ENCODE assay signal across 8 mouse cellular contexts in genomic region chrX:134723762-134724161, GRCm38 (mm10). TPM values are rescaled to one million over a fixed set of nuclear protein-coding genes. Genes with fewer than 3 reads are reported as not detected.
DNase-seq lines count a peak whose midpoint lies in the region; ATAC-seq lines count a peak whose summit lies in the region.
"Not testable (repeated sequence)": the region's sequence is repeated elsewhere in the genome, so short reads cannot be mapped to it uniquely, and the experiment has no call there.
"Had no signal": no experiment of that assay in that cellular context is flagged by ENCODE, and none has a peak within 500 bp of the region (broad histone marks: within the 10 kb centered on the region; RNA-seq: fewer than 3 reads in every experiment).

No protein-coding gene starts in this region.

- not testable (repeated sequence) for H3K4me3 ChIP-seq in intestine, embryonic 15.5 days (replicated peaks); limb, embryonic 11.5 days (ENCODE audit: low read depth, low read length); neural tube, embryonic 11.5 days (ENCODE audit: low read depth, low read length)

- H3K4me2 ChIP-seq in intestine, embryonic 15.5 days (replicated peaks); limb, embryonic 11.5 days (ENCODE audit: low read depth, severe bottlenecking); neural tube, embryonic 11.5 days (ENCODE audit: low read depth): not testable (repeated sequence)

- H3K27ac ChIP-seq in intestine, embryonic 15.5 days; limb, embryonic 11.5 days (replicated peaks; ENCODE audit: low read depth, low read length); neural tube, embryonic 11.5 days (ENCODE audit: low read depth, low read length): not testable (repeated sequence)

- 32% methylated on average over 2 of the region's 2 CpGs for WGBS in intestine, embryonic 15.5 days
- 42% methylated on average over 1 of the region's 2 CpGs for WGBS in limb, embryonic 11.5 days
- 33% methylated on average over 1 of the region's 2 CpGs for WGBS in neural tube, embryonic 11.5 days

- ATAC-seq in granulocyte monocyte progenitor cell, adult 5-6 weeks (replicated peaks; ENCODE audit: poor library complexity, severe bottlenecking), result peak; percentile 53; the same call in 1 of the 2 replicates
- ATAC-seq in intestine, embryonic 15.5 days, result peak; percentile 47; the same call in 1 of the 2 replicates
- peak; percentile 75 for ATAC-seq in limb, embryonic 11.5 days (ENCODE audit: insufficient number of reproducible peaks, low FRiP score, low TSS enrichment, low read depth)
- peak; percentile 29; the same call in 1 of the 2 replicates for ATAC-seq in megakaryocyte progenitor cell, adult 5-6 weeks (replicated peaks; ENCODE audit: poor library complexity)
- ATAC-seq in neural tube, embryonic 11.5 days (ENCODE audit: insufficient read depth, low FRiP score, low TSS enrichment), result peak; percentile 27; the same call in 1 of the 2 replicates

- DNase-seq in ES-CJ7 (ENCODE audit: low read depth, low spot score), result peak; percentile 44
- DNase-seq in embryo, embryonic 9.5 days (ENCODE audit: extremely low spot score), result peak; percentile 7
- DNase-seq in limb, embryonic 11.5 days (ENCODE audit: low spot score); neural tube, embryonic 11.5 days (ENCODE audit: low spot score): not testable (repeated sequence)

- not testable (repeated sequence) for H3K36me3 ChIP-seq in intestine, embryonic 15.5 days; limb, embryonic 11.5 days (ENCODE audit: control insufficient read depth, insufficient read depth, low read length); neural tube, embryonic 11.5 days (ENCODE audit: control insufficient read depth, insufficient read depth, low read length)

- H3K4me1 ChIP-seq in intestine, embryonic 15.5 days (replicated peaks); limb, embryonic 11.5 days (ENCODE audit: control insufficient read depth, insufficient read depth, low read length); neural tube, embryonic 11.5 days (ENCODE audit: control insufficient read depth, insufficient read depth, low read length): not testable (repeated sequence)

- H3K9me3 ChIP-seq in intestine, embryonic 15.5 days; limb, embryonic 11.5 days (ENCODE audit: control insufficient read depth, low read length); neural tube, embryonic 11.5 days (ENCODE audit: control insufficient read depth, low read length): not testable (repeated sequence)

- H3K9ac ChIP-seq in intestine, embryonic 15.5 days; limb, embryonic 11.5 days (ENCODE audit: low read length); neural tube, embryonic 11.5 days (ENCODE audit: low read length): not testable (repeated sequence)

- H3K27me3 ChIP-seq in intestine, embryonic 15.5 days (replicated peaks); limb, embryonic 11.5 days (ENCODE audit: control insufficient read depth, insufficient read depth, low read length); neural tube, embryonic 11.5 days (ENCODE audit: control insufficient read depth, insufficient read depth, low read length): not testable (repeated sequence)

RNA-seq across cellular contexts. Expression of gene Armcx1, which starts 6.0 kb away (rescaled TPM):
- total RNA-seq in granulocyte monocyte progenitor cell, adult 5-6 weeks (2014; fragmentation: Nextera tagmentation), result 5.3 and 10.4 TPM in 2 replicates
- 4.8 and 11.5 TPM in 2 replicates for total RNA-seq in granulocyte monocyte progenitor cell, adult 5-6 weeks (2017)
- polyA plus RNA-seq in intestine, embryonic 15.5 days (2015; fragmentation: Nextera tagmentation; extraction: Ambion mirVana), result 40.9 and 46.1 TPM in 2 replicates
- polyA plus RNA-seq in limb, embryonic 11.5 days (2014; fragmentation: Nextera tagmentation; extraction: Ambion mirVana), result 44.3 and 47.1 TPM in 2 replicates
- 3.9 and 8.1 TPM in 2 replicates for total RNA-seq in megakaryocyte progenitor cell, adult 5-6 weeks (2015)
- total RNA-seq in megakaryocyte progenitor cell, adult 5-6 weeks (2017), result 6.4 and 9.7 TPM in 2 replicates
- 54.5 and 54.6 TPM in 2 replicates for polyA plus RNA-seq in neural tube, embryonic 11.5 days (2014; fragmentation: Nextera tagmentation; extraction: Ambion mirVana)
- polyA plus RNA-seq: erythroblast, embryonic 14.5 days had no signal

RNA-seq across cellular contexts. Expression of gene Armcx6, which starts 27.5 kb away (rescaled TPM):
- total RNA-seq in granulocyte monocyte progenitor cell, adult 5-6 weeks (2014; fragmentation: Nextera tagmentation), result 1.4 and 5.2 TPM in 2 replicates
- total RNA-seq in granulocyte monocyte progenitor cell, adult 5-6 weeks (2017), result 2.8 and 4.5 TPM in 2 replicates
- 17.4 and 19.1 TPM in 2 replicates for polyA plus RNA-seq in intestine, embryonic 15.5 days (2015; fragmentation: Nextera tagmentation; extraction: Ambion mirVana)
- 21.6 and 25.9 TPM in 2 replicates for polyA plus RNA-seq in limb, embryonic 11.5 days (2014; fragmentation: Nextera tagmentation; extraction: Ambion mirVana)
- 2.5 and 4.2 TPM in 2 replicates for total RNA-seq in megakaryocyte progenitor cell, adult 5-6 weeks (2015)
- 6.2 and 6.3 TPM in 2 replicates for total RNA-seq in megakaryocyte progenitor cell, adult 5-6 weeks (2017)
- 16.8 and 21.2 TPM in 2 replicates for polyA plus RNA-seq in neural tube, embryonic 11.5 days (2014; fragmentation: Nextera tagmentation; extraction: Ambion mirVana)

RNA-seq across cellular contexts. Expression of gene Armcx3, which starts 32.6 kb away (rescaled TPM):
- total RNA-seq in granulocyte monocyte progenitor cell, adult 5-6 weeks (2014; fragmentation: Nextera tagmentation), result 27.7 and 30.1 TPM in 2 replicates
- total RNA-seq in granulocyte monocyte progenitor cell, adult 5-6 weeks (2017), result 29.2 and 32.9 TPM in 2 replicates
- polyA plus RNA-seq in intestine, embryonic 15.5 days (2015; fragmentation: Nextera tagmentation; extraction: Ambion mirVana), result 65.0 and 68.6 TPM in 2 replicates
- 51.9 and 55.2 TPM in 2 replicates for polyA plus RNA-seq in limb, embryonic 11.5 days (2014; fragmentation: Nextera tagmentation; extraction: Ambion mirVana)
- 30.8 and 31.5 TPM in 2 replicates for total RNA-seq in megakaryocyte progenitor cell, adult 5-6 weeks (2015)
- 28.1 and 33.9 TPM in 2 replicates for total RNA-seq in megakaryocyte progenitor cell, adult 5-6 weeks (2017)
- polyA plus RNA-seq in neural tube, embryonic 11.5 days (2014; fragmentation: Nextera tagmentation; extraction: Ambion mirVana), result 70.5 and 74.5 TPM in 2 replicates

RNA-seq across cellular contexts. Expression of gene Armcx4, which starts 37.4 kb away (rescaled TPM):
- total RNA-seq in granulocyte monocyte progenitor cell, adult 5-6 weeks (2014; fragmentation: Nextera tagmentation), result 3.8 and 6.1 TPM in 2 replicates
- 5.3 and 5.7 TPM in 2 replicates for total RNA-seq in granulocyte monocyte progenitor cell, adult 5-6 weeks (2017)
- 2.7 and 3.3 TPM in 2 replicates for polyA plus RNA-seq in intestine, embryonic 15.5 days (2015; fragmentation: Nextera tagmentation; extraction: Ambion mirVana)
- polyA plus RNA-seq in limb, embryonic 11.5 days (2014; fragmentation: Nextera tagmentation; extraction: Ambion mirVana), result 6.3 and 6.9 TPM in 2 replicates
- 2.2 and 2.5 TPM in 2 replicates for total RNA-seq in megakaryocyte progenitor cell, adult 5-6 weeks (2015)
- 3.2 and 4.4 TPM in 2 replicates for total RNA-seq in megakaryocyte progenitor cell, adult 5-6 weeks (2017)
- 6.4 and 6.6 TPM in 2 replicates for polyA plus RNA-seq in neural tube, embryonic 11.5 days (2014; fragmentation: Nextera tagmentation; extraction: Ambion mirVana)
- polyA plus RNA-seq: erythroblast, embryonic 14.5 days had no signal
